Mouse (Mus musculus) bone marrow, adult 2 months (tissue): ENCODE measurements around the gene 1700017B05Rik. TPM values are rescaled to one million over a fixed set of nuclear protein-coding genes. Genes with fewer than 3 reads are reported as not detected.

Experiments
- polyA plus RNA-seq: library from polyadenylated mRNA; stranded (reverse); fragments of >200 nt; gene quantifications from 2 replicates; pipeline ENCODE4 v1.2.4, GENCODE M21; 2011; ENCODE audit warnings: low replicate concordance; ENCODE audit not compliant: missing spikeins, insufficient read depth, insufficient read length

The 1700017B05Rik gene
- polyA plus RNA-seq, 1 experiment: 34.4 TPM

Other genes with a start within 250 kb of the 1700017B05Rik start
- 14.5 and 29.2 TPM in 2 replicates for gene Sin3a, start 190.6 kb downstream of the 1700017B05Rik start, polyA plus RNA-seq
- gene Man2c1, start 131.9 kb downstream of the 1700017B05Rik start, polyA plus RNA-seq: 59.3 and 101 TPM in 2 replicates
- 8.8 and 17.9 TPM in 2 replicates for gene Neil1, start 114.3 kb downstream of the 1700017B05Rik start, polyA plus RNA-seq
- gene Commd4, start 104.3 kb downstream of the 1700017B05Rik start, polyA plus RNA-seq: 38.6 and 97.6 TPM in 2 replicates
- gene Trcg1, start 26.1 kb downstream of the 1700017B05Rik start, polyA plus RNA-seq: not detected in 2 replicates
- gene Ppcdc, start 177.5 kb upstream of the 1700017B05Rik start, polyA plus RNA-seq: 31.1 and 49.4 TPM in 2 replicates
- gene Scamp5, start 205.4 kb upstream of the 1700017B05Rik start, polyA plus RNA-seq: 5.5 and 7.5 TPM in 2 replicates
- gene Rpp25, start 241.4 kb upstream of the 1700017B05Rik start, polyA plus RNA-seq: 8.2 TPM in 1 of 2 replicates, not detected in the other